Mouse (Mus musculus) monocyte, adult 2 months (primary cell): Measurements from ENCODE around the gene Jup.

Source experiments
- DNase-seq, 2 experiments: peaks; one replicate each; pipeline ENCODE4 v3.0.0; 2022; ENCODE audit warnings: low spot score in 2 of 2, low read depth in 1 of 2

The Jup gene

GRCm38 (mm10) chr11:100408076-100408834 lies 10.7 kb upstream of the Jup start:
- peak in 1 of 2 experiments; percentile 61 for DNase-seq

GRCm38 (mm10) chr11:100406995-100407705 lies 9.6 kb upstream of the Jup start:
- DNase-seq = no peak

GRCm38 (mm10) chr11:100406273-100406672 lies 8.7 kb upstream of the Jup start:
- DNase-seq = no peak

GRCm38 (mm10) chr11:100404456-100405074 lies 7.0 kb upstream of the Jup start:
- DNase-seq = no peak

- no peak for DNase-seq
These were observed 6.0 kb upstream of the Jup start for GRCm38 (mm10) chr11:100403445-100404134.

- no peak for DNase-seq
These were observed 5.1 kb upstream of the Jup start for GRCm38 (mm10) chr11:100402682-100403081.

GRCm38 (mm10) chr11:100402240-100402639 lies 4.7 kb upstream of the Jup start:
- DNase-seq = no peak

- peak; percentile 28 to 37 for DNase-seq
These were observed 3.3 kb upstream of the Jup start for GRCm38 (mm10) chr11:100400842-100401241.

GRCm38 (mm10) chr11:100399727-100400538 lies 2.4 kb upstream of the Jup start:
- DNase-seq = no peak

- no peak for DNase-seq
These were observed 1.8 kb upstream of the Jup start for GRCm38 (mm10) chr11:100399320-100399719.

- no peak for DNase-seq
These were observed 954 bp upstream of the Jup start for GRCm38 (mm10) chr11:100398517-100398916.

- no peak for DNase-seq
These were observed 520 bp downstream of the Jup start for GRCm38 (mm10) chr11:100396886-100397599.

GRCm38 (mm10) chr11:100395861-100396631 lies 1.5 kb downstream of the Jup start:
- DNase-seq = no peak

- no peak for DNase-seq
These were observed 2.4 kb downstream of the Jup start for GRCm38 (mm10) chr11:100395200-100395599.

- DNase-seq = no peak
These were observed 3.0 kb downstream of the Jup start for GRCm38 (mm10) chr11:100394353-100395074.

- DNase-seq = no peak
These were observed 3.8 kb downstream of the Jup start for GRCm38 (mm10) chr11:100393733-100394132.

GRCm38 (mm10) chr11:100392958-100393357 lies 4.6 kb downstream of the Jup start:
- no peak for DNase-seq

- no peak for DNase-seq
These were observed 5.6 kb downstream of the Jup start for GRCm38 (mm10) chr11:100391884-100392345.
